30 mouse cellular contexts compared by ENCODE assay signal in genomic region chr13:93117241-93117640, GRCm38 (mm10). TPM values are rescaled to one million over a fixed set of nuclear protein-coding genes. Genes with fewer than 3 reads are reported as not detected.
A peak's percentile ranks its signal among the peaks of the same experiment; 100 is the strongest.
DNase-seq lines count a peak whose midpoint lies in the region; ATAC-seq and TF ChIP-seq lines count a peak whose summit lies in the region.
"Had no signal": no experiment of that assay in that cellular context is flagged by ENCODE, and none has a peak within 500 bp of the region (broad histone marks: within the 10 kb centered on the region; RNA-seq: fewer than 3 reads in every experiment).

No protein-coding gene starts in this region.

- no peak overlapping the region for H3K27ac ChIP-seq in heart, adult 2 months
- peak overlapping the region; percentile 32; the same call in 1 of the 2 replicates for H3K27ac ChIP-seq in heart, postnatal 0 days (ENCODE audit: low read depth)
- H3K27ac ChIP-seq in midbrain, embryonic 11.5 days (ENCODE audit: low read depth, low read length), result no peak overlapping the region
- no peak overlapping the region for H3K27ac ChIP-seq in midbrain, embryonic 13.5 days
- H3K27ac ChIP-seq: forebrain, embryonic 13.5 days; hindbrain, embryonic 12.5 days; hindbrain, postnatal 0 days; intestine, embryonic 15.5 days; liver, embryonic 12.5 days; stomach, embryonic 15.5 days had no signal

- intact Hi-C loops in heart, adult 2 months (cut with DNase I), result no loop called here

- TF ChIP-seq POLR2A in heart, adult 2 months (IDR thresholded peaks at IDR 0.05; ENCODE audit: insufficient read depth, low read depth, low read length), result no peak

- H3K9me3 ChIP-seq in heart, postnatal 0 days (replicated peaks; ENCODE audit: control insufficient read depth, low read length), result no peaks in the 10 kb centered on the region
- H3K9me3 ChIP-seq in midbrain, embryonic 11.5 days (ENCODE audit: control insufficient read depth, low read length), result no peaks in the 10 kb centered on the region
- H3K9me3 ChIP-seq in midbrain, embryonic 13.5 days, result no peaks in the 10 kb centered on the region
- H3K9me3 ChIP-seq: forebrain, embryonic 13.5 days; G1E; hindbrain, embryonic 12.5 days; intestine, embryonic 15.5 days; liver, embryonic 12.5 days; stomach, embryonic 15.5 days had no signal

- H3K9ac ChIP-seq in heart, adult 2 months (ENCODE audit: low read depth, low read length), result no peak overlapping the region
- H3K9ac ChIP-seq in heart, postnatal 0 days (replicated peaks; ENCODE audit: low read depth, low read length), result no peak overlapping the region
- no peak overlapping the region for H3K9ac ChIP-seq in midbrain, embryonic 11.5 days (ENCODE audit: low read length)
- H3K9ac ChIP-seq in midbrain, embryonic 13.5 days (replicated peaks), result no peak overlapping the region
- H3K9ac ChIP-seq: forebrain, embryonic 13.5 days; hindbrain, embryonic 12.5 days; intestine, embryonic 15.5 days; liver, embryonic 12.5 days; liver, postnatal 0 days; stomach, embryonic 15.5 days had no signal

- no peaks in the 10 kb centered on the region for H3K79me2 ChIP-seq in heart, adult 2 months (replicated peaks; ENCODE audit: control insufficient read depth, insufficient read depth, low read length)

- TF ChIP-seq CTCF in heart, adult 2 months (IDR thresholded peaks at IDR 0.05), result no peak
- TF ChIP-seq CTCF in heart, postnatal 0 days (IDR thresholded peaks at IDR 0.05; ENCODE audit: low read depth), result no peak

- no peaks in the 10 kb centered on the region for H3K27me3 ChIP-seq in heart, adult 2 months (ENCODE audit: control insufficient read depth, insufficient read depth, low read length)
- no peaks in the 10 kb centered on the region for H3K27me3 ChIP-seq in heart, postnatal 0 days (ENCODE audit: control insufficient read depth, insufficient read depth, low read length)
- H3K27me3 ChIP-seq in midbrain, embryonic 11.5 days (ENCODE audit: control insufficient read depth, insufficient read depth, low read length), result no peaks in the 10 kb centered on the region
- no peaks in the 10 kb centered on the region for H3K27me3 ChIP-seq in midbrain, embryonic 13.5 days
- H3K27me3 ChIP-seq: forebrain, embryonic 13.5 days; hindbrain, embryonic 12.5 days; intestine, embryonic 15.5 days; liver, embryonic 12.5 days; megakaryocyte, embryonic 14.5 days; stomach, embryonic 15.5 days had no signal

- DNase-seq in heart, adult 11 months, result peak; percentile 55
- DNase-seq in heart, adult 2 months, result no peak
- no peak for DNase-seq in heart, postnatal 0 days (ENCODE audit: low spot score)
- no peak for DNase-seq in heart, adult 18-20 months
- DNase-seq in midbrain, embryonic 11.5 days (ENCODE audit: low spot score, missing footprints), result peak; percentile 26
- DNase-seq: adrenal gland, adult 8-10 months; cerebellum, adult 2 months; cerebellum, postnatal 14 days; gastrocnemius, postnatal 14 days; kidney, adult 8-10 months; kidney, postnatal 10 days; layer of hippocampus, postnatal 36 days; left cerebral cortex, postnatal 4 days; liver, postnatal 0 days; lung, postnatal 36 days; right cerebral cortex, postnatal 25 days; thymus, adult 18-20 months; thymus, postnatal 25 days had no signal

- no peaks in the 10 kb centered on the region for H3K36me3 ChIP-seq in heart, adult 2 months (ENCODE audit: control insufficient read depth, insufficient read depth, low read length)
- no peaks in the 10 kb centered on the region for H3K36me3 ChIP-seq in heart, postnatal 0 days (replicated peaks; ENCODE audit: control insufficient read depth, insufficient read depth, low read length)
- no peaks in the 10 kb centered on the region for H3K36me3 ChIP-seq in midbrain, embryonic 11.5 days (ENCODE audit: control insufficient read depth, insufficient read depth, low read length)
- no peaks in the 10 kb centered on the region for H3K36me3 ChIP-seq in midbrain, embryonic 13.5 days
- H3K36me3 ChIP-seq: G1E; hindbrain, embryonic 12.5 days; intestine, embryonic 15.5 days; liver, embryonic 12.5 days; stomach, embryonic 15.5 days had no signal

- WGBS in heart, adult 2 months, result 52% methylated on average over 7 of the region's 7 CpGs
- WGBS in heart, postnatal 0 days, result 59% methylated on average over 7 of the region's 7 CpGs
- 82% methylated on average over 7 of the region's 7 CpGs for WGBS in midbrain, embryonic 11.5 days
- 77% methylated on average over 7 of the region's 7 CpGs for WGBS in midbrain, embryonic 13.5 days

- H3K4me2 ChIP-seq in heart, postnatal 0 days (ENCODE audit: low read depth, low read length), result no peak overlapping the region
- no peak overlapping the region for H3K4me2 ChIP-seq in midbrain, embryonic 11.5 days
- H3K4me2 ChIP-seq in midbrain, embryonic 13.5 days (replicated peaks), result no peak overlapping the region
- H3K4me2 ChIP-seq: forebrain, embryonic 13.5 days; hindbrain, embryonic 12.5 days; intestine, embryonic 15.5 days; liver, embryonic 12.5 days; stomach, embryonic 15.5 days had no signal

- no peak; the same call in 1 of the 2 replicates for ATAC-seq in heart, postnatal 0 days (ENCODE audit: insufficient read depth, low read depth)
- no peak for ATAC-seq in midbrain, embryonic 11.5 days (ENCODE audit: low FRiP score)
- no peak for ATAC-seq in midbrain, embryonic 13.5 days
- no peak for ATAC-seq in megakaryocyte-erythroid progenitor cell, adult 5-6 weeks (replicated peaks; ENCODE audit: low FRiP score, low TSS enrichment, poor library complexity, severe bottlenecking)
- ATAC-seq: forebrain, embryonic 13.5 days; hindbrain, postnatal 0 days; intestine, embryonic 15.5 days; liver, embryonic 12.5 days; liver, postnatal 0 days; midbrain, embryonic 16.5 days had no signal

- H3K4me3 ChIP-seq in heart, adult 2 months, result no peak overlapping the region
- H3K4me3 ChIP-seq in heart, postnatal 0 days (ENCODE audit: low read depth, low read length), result no peak overlapping the region
- no peak overlapping the region for H3K4me3 ChIP-seq in midbrain, embryonic 11.5 days (ENCODE audit: low read depth, low read length)
- no peak overlapping the region for H3K4me3 ChIP-seq in midbrain, embryonic 13.5 days (replicated peaks)
- H3K4me3 ChIP-seq: forebrain, embryonic 13.5 days; hindbrain, embryonic 12.5 days; intestine, embryonic 15.5 days; liver, embryonic 12.5 days; megakaryocyte, embryonic 14.5 days; stomach, embryonic 15.5 days had no signal

- H3K4me1 ChIP-seq in heart, adult 2 months (ENCODE audit: control insufficient read depth, insufficient read depth, low read length), result no peaks in the 10 kb centered on the region
- no peaks in the 10 kb centered on the region for H3K4me1 ChIP-seq in heart, postnatal 0 days (ENCODE audit: control insufficient read depth, insufficient read depth)
- H3K4me1 ChIP-seq in midbrain, embryonic 11.5 days (ENCODE audit: control insufficient read depth, insufficient read depth, low read length), result no peaks in the 10 kb centered on the region
- H3K4me1 ChIP-seq in midbrain, embryonic 13.5 days (replicated peaks), result no peaks in the 10 kb centered on the region
- H3K4me1 ChIP-seq: forebrain, embryonic 13.5 days; hindbrain, embryonic 12.5 days; intestine, embryonic 15.5 days; liver, embryonic 12.5 days; megakaryocyte, embryonic 14.5 days; stomach, embryonic 15.5 days had no signal

- TF ChIP-seq EP300 in heart, adult 2 months (IDR thresholded peaks at IDR 0.05; ENCODE audit: insufficient read depth, low read depth, low read length), result no peak
- no peak for TF ChIP-seq EP300 in heart, postnatal 0 days (IDR thresholded peaks at IDR 0.05; ENCODE audit: low read depth)

RNA-seq across cellular contexts. Expression of gene Cmya5, which starts 27.3 kb away (rescaled TPM):
- 100 to 1,000 TPM; 335 to 392 TPM for total RNA-seq in heart, adult 2 months (2021)
- 46.3 and 76.5 TPM in 2 replicates for polyA plus RNA-seq in heart, adult 2 months (2012; rRNA removed)
- 30.7 and 34.6 TPM in 2 replicates for total RNA-seq in heart, postnatal 0 days (2014; rRNA removed; ENCODE audit: low replicate concordance)
- polyA plus RNA-seq in heart, postnatal 0 days (2015; fragmentation: Nextera tagmentation; extraction: Ambion mirVana), result 7.3 and 8.3 TPM in 2 replicates
- total RNA-seq in heart, adult 18-20 months (2021), result 100 to 1,000 TPM; 336 to 366 TPM
- 0.04 TPM in 1 of 2 replicates, not detected in the other for polyA plus RNA-seq in midbrain, embryonic 11.5 days (2014; fragmentation: Nextera tagmentation; extraction: Ambion mirVana)
- polyA plus RNA-seq in midbrain, embryonic 13.5 days (2015; fragmentation: Nextera tagmentation; extraction: Ambion mirVana), result 0.08 and 0.09 TPM in 2 replicates
- total RNA-seq in megakaryocyte-erythroid progenitor cell, adult 5-6 weeks (2014; fragmentation: Nextera tagmentation), result 0.20 TPM in 1 of 2 replicates, not detected in the other
- 0.15 and 0.23 TPM in 2 replicates for total RNA-seq in megakaryocyte-erythroid progenitor cell, adult 5-6 weeks (2017)
- total RNA-seq: granulocyte monocyte progenitor cell, adult 5-6 weeks had no signal
- polyA plus RNA-seq: G1E; liver, embryonic 12.5 days had no signal

Comparison
In these comparisons a context has a peak if more than half of its experiments do, and no peak if none do; other contexts are left out.
1. DNase-seq: peak in heart, adult 11 months (single experiment) and midbrain, embryonic 11.5 days (single experiment); none in heart, adult 2 months (0 of 2), heart, postnatal 0 days (single experiment) and heart, adult 18-20 months (0 of 2).
2. RNA of gene Cmya5, which starts 27.3 kb away (total RNA-seq): 335 to 392 TPM in heart, adult 2 months, 336 to 366 TPM in heart, adult 18-20 months and 30.7 to 34.6 TPM in heart, postnatal 0 days; 0.15 to 0.23 TPM in megakaryocyte-erythroid progenitor cell, adult 5-6 weeks; every median in the first group is over 10 times any median in the second.